ENCODE assay signal across 10 mouse cellular contexts in genomic region chr15:19275968-19276826, GRCm38 (mm10).
A peak's percentile ranks its signal among the peaks of the same experiment; 100 is the strongest.
DNase-seq lines count a peak whose midpoint lies in the region; ATAC-seq lines count a peak whose summit lies in the region.
"Had no signal": no experiment of that assay in that cellular context is flagged by ENCODE, and none has a peak within 500 bp of the region (broad histone marks: within the 10 kb centered on the region; RNA-seq: fewer than 3 reads in every experiment).

No protein-coding gene starts in this region.

- no peaks in the 10 kb centered on the region for H3K9me3 ChIP-seq in heart, embryonic 14.5 days (ENCODE audit: control insufficient read depth, low read length)
- no peaks in the 10 kb centered on the region for H3K9me3 ChIP-seq in heart, embryonic 10.5 days
- no peaks in the 10 kb centered on the region for H3K9me3 ChIP-seq in midbrain, embryonic 14.5 days (ENCODE audit: control insufficient read depth, low read length)
- H3K9me3 ChIP-seq: G1E had no signal

- no peak for ATAC-seq in heart, embryonic 14.5 days (ENCODE audit: insufficient number of reproducible peaks, insufficient read depth, low FRiP score, low read depth)
- ATAC-seq in midbrain, embryonic 14.5 days (ENCODE audit: low FRiP score, low TSS enrichment): peak; percentile 64
- ATAC-seq in megakaryocyte, adult 5-6 weeks (ENCODE audit: poor library complexity, severe bottlenecking): no peak

- no peak for DNase-seq in heart, embryonic 10.5 days (ENCODE audit: low spot score)
- peak; percentile 10 for DNase-seq in R1 (ENCODE audit: low read depth, low spot score)
- peak; percentile 15 to 75 for DNase-seq in frontal cortex, adult 2 months (ENCODE audit: extremely low spot score in 1 of 2, low spot score in 1 of 2)
- peak; percentile 86 for DNase-seq in midbrain, embryonic 14.5 days
- no peak for DNase-seq in kidney, postnatal 25 days
- DNase-seq in adrenal gland, postnatal 25 days: no peak
- DNase-seq: thymus, postnatal 4 days had no signal

- H3K27ac ChIP-seq in heart, embryonic 14.5 days (replicated peaks in 1 of 2; ENCODE audit: control insufficient read depth in 1 of 2, insufficient read depth in 1 of 2, low read depth in 2 of 2, low read length in 2 of 2): no peak overlapping the region
- no peak overlapping the region for H3K27ac ChIP-seq in heart, embryonic 10.5 days
- H3K27ac ChIP-seq in midbrain, embryonic 14.5 days (replicated peaks; ENCODE audit: low read depth, low read length): no peak overlapping the region

- no peaks in the 10 kb centered on the region for H3K4me1 ChIP-seq in heart, embryonic 14.5 days (ENCODE audit: control insufficient read depth in 2 of 2, insufficient read depth in 2 of 2, low read length in 2 of 2)
- H3K4me1 ChIP-seq in heart, embryonic 10.5 days: no peaks in the 10 kb centered on the region
- H3K4me1 ChIP-seq in midbrain, embryonic 14.5 days (ENCODE audit: control insufficient read depth, insufficient read depth, low read length): no peaks in the 10 kb centered on the region

- no peaks in the 10 kb centered on the region for H3K27me3 ChIP-seq in heart, embryonic 14.5 days (ENCODE audit: control insufficient read depth, insufficient read depth, low read length)
- H3K27me3 ChIP-seq in heart, embryonic 10.5 days (ENCODE audit: insufficient read depth, poor library complexity, severe bottlenecking): no peaks in the 10 kb centered on the region
- H3K27me3 ChIP-seq in midbrain, embryonic 14.5 days (ENCODE audit: control insufficient read depth, insufficient read depth, low read length): no peaks in the 10 kb centered on the region

- H3K9ac ChIP-seq in heart, embryonic 14.5 days (ENCODE audit: low read length): no peak overlapping the region
- no peak overlapping the region for H3K9ac ChIP-seq in midbrain, embryonic 14.5 days (replicated peaks; ENCODE audit: low read length)

- 0 out of 2 replicates have a peak overlapping the region, but pooled peaks have one; percentile 32 for H3K4me2 ChIP-seq in heart, embryonic 14.5 days (ENCODE audit: low read length)
- peak overlapping the region; percentile 39 for H3K4me2 ChIP-seq in midbrain, embryonic 14.5 days (ENCODE audit: low read length)

- H3K36me3 ChIP-seq in heart, embryonic 14.5 days (ENCODE audit: control insufficient read depth, insufficient read depth, low read length): no peaks in the 10 kb centered on the region
- no peaks in the 10 kb centered on the region for H3K36me3 ChIP-seq in heart, embryonic 10.5 days
- H3K36me3 ChIP-seq in midbrain, embryonic 14.5 days (ENCODE audit: control insufficient read depth, insufficient read depth, low read length): no peaks in the 10 kb centered on the region
- H3K36me3 ChIP-seq: G1E had no signal

- H3K4me3 ChIP-seq in heart, embryonic 14.5 days (ENCODE audit: control insufficient read depth in 1 of 2, insufficient read depth in 1 of 2, low read depth in 1 of 2, low read length in 2 of 2): no peak overlapping the region; a peak in 1 of 4 replicates
- H3K4me3 ChIP-seq in heart, embryonic 10.5 days: no peak overlapping the region
- H3K4me3 ChIP-seq in midbrain, embryonic 14.5 days (replicated peaks; ENCODE audit: low read depth, low read length): no peak overlapping the region

- 45% methylated on average over 10 of the region's 10 CpGs for WGBS in heart, embryonic 14.5 days
- 57% methylated on average over 10 of the region's 10 CpGs for WGBS in heart, embryonic 10.5 days
- 42% methylated on average over 10 of the region's 10 CpGs for WGBS in midbrain, embryonic 14.5 days

Comparison
In these comparisons a context has a peak if more than half of its experiments do, and no peak if none do; other contexts are left out.
1. DNase-seq: peak in R1 (single experiment), frontal cortex, adult 2 months (2 of 2) and midbrain, embryonic 14.5 days (single experiment); none in heart, embryonic 10.5 days (single experiment), kidney, postnatal 25 days (0 of 2) and adrenal gland, postnatal 25 days (single experiment).